Mouse (Mus musculus): ENCODE measurements around the gene Prdm16. TPM values are rescaled to one million over a fixed set of nuclear protein-coding genes. Genes with fewer than 3 reads are reported as not detected.

The Prdm16 gene
- polyA plus RNA-seq, 1 experiment from 2014 or later, result 19.4 TPM

- Histone ChIP-seq H3K4me1 (ENCODE audit: insufficient read depth) (peaks cover 17% of the 10 kb centered on the region), H3K4me2 (no peak overlapping the region), H3K9ac (no peak overlapping the region), H3K27ac (ENCODE audit: low read depth) (no peak overlapping the region), H3K36me3 (ENCODE audit: insufficient read depth) (no peaks in the 10 kb centered on the region), H3K27me3 (ENCODE audit: insufficient read depth, low read length) (no peaks in the 10 kb centered on the region), H3K9me3 (ENCODE audit: low read depth, low read length) (no peaks in the 10 kb centered on the region), H3K4me3 (ENCODE audit: low read depth, low read length) (no peak overlapping the region)
- 25% methylated on average over 10 of the region's 10 CpGs for WGBS
- DNase-seq (no peak), ATAC-seq (ENCODE audit: insufficient read depth) (no peak)
- no peak for TF ChIP-seq CTCF (IDR thresholded peaks at IDR 0.05; ENCODE audit: low read depth)
These were observed 66.2 kb downstream of the Prdm16 start for GRCm38 (mm10) chr4:154570451-154570881.

- Histone ChIP-seq H3K36me3 (ENCODE audit: insufficient read depth) (no peaks in the 10 kb centered on the region), H3K4me1 (ENCODE audit: insufficient read depth) (peaks cover 17% of the 10 kb centered on the region), H3K27me3 (ENCODE audit: insufficient read depth, low read length) (no peaks in the 10 kb centered on the region), H3K4me2 (no peak overlapping the region), H3K4me3 (ENCODE audit: low read depth, low read length) (no peak overlapping the region), H3K27ac (ENCODE audit: low read depth) (no peak overlapping the region), H3K9ac (no peak overlapping the region), H3K9me3 (ENCODE audit: low read depth, low read length) (no peaks in the 10 kb centered on the region)
- TF ChIP-seq CTCF (IDR thresholded peaks at IDR 0.05; ENCODE audit: low read depth), result no peak
- no peak for DNase-seq
- WGBS, result 75% methylated on average over 9 of the region's 9 CpGs
- ATAC-seq (ENCODE audit: insufficient read depth), result no peak
These were observed 66.8 kb downstream of the Prdm16 start for GRCm38 (mm10) chr4:154569845-154570244.

- no peak overlapping the region for H3K9ac ChIP-seq
- H3K27me3 ChIP-seq (ENCODE audit: insufficient read depth, low read length), result no peaks in the 10 kb centered on the region
- 30% methylated on average over 15 of the region's 15 CpGs for WGBS
- no peaks in the 10 kb centered on the region for H3K9me3 ChIP-seq (ENCODE audit: low read depth, low read length)
- H3K27ac ChIP-seq (ENCODE audit: low read depth), result no peak overlapping the region
- H3K4me1 ChIP-seq (ENCODE audit: insufficient read depth), result peaks cover 17% of the 10 kb centered on the region
- H3K36me3 ChIP-seq (ENCODE audit: insufficient read depth), result no peaks in the 10 kb centered on the region
- no peak overlapping the region for H3K4me2 ChIP-seq
- ATAC-seq (ENCODE audit: insufficient read depth) (no peak), DNase-seq (no peak)
- no peak for TF ChIP-seq CTCF (IDR thresholded peaks at IDR 0.05; ENCODE audit: low read depth)
- no peak overlapping the region for H3K4me3 ChIP-seq (ENCODE audit: low read depth, low read length)
These were observed 67.9 kb downstream of the Prdm16 start for GRCm38 (mm10) chr4:154568798-154569197.

GRCm38 (mm10) chr4:154567942-154568341 lies 68.7 kb downstream of the Prdm16 start:
- Histone ChIP-seq H3K27me3 (ENCODE audit: insufficient read depth, low read length) (no peaks in the 10 kb centered on the region), H3K9ac (no peak overlapping the region), H3K27ac (ENCODE audit: low read depth) (no peak overlapping the region), H3K4me1 (ENCODE audit: insufficient read depth) (peaks cover 17% of the 10 kb centered on the region), H3K4me2 (0 out of 2 replicates have a peak overlapping the region, but pooled peaks have one; percentile 23), H3K4me3 (ENCODE audit: low read depth, low read length) (no peak overlapping the region), H3K36me3 (ENCODE audit: insufficient read depth) (no peaks in the 10 kb centered on the region), H3K9me3 (ENCODE audit: low read depth, low read length) (no peaks in the 10 kb centered on the region)
- no peak for TF ChIP-seq CTCF (IDR thresholded peaks at IDR 0.05; ENCODE audit: low read depth)
- DNase-seq (no peak), ATAC-seq (ENCODE audit: insufficient read depth) (peak; percentile 29; the same call in 1 of the 2 replicates)
- WGBS, result 17% methylated on average over 11 of the region's 11 CpGs

GRCm38 (mm10) chr4:154563201-154563600 lies 73.5 kb downstream of the Prdm16 start:
- H3K4me3 ChIP-seq (ENCODE audit: low read depth, low read length), result no peak overlapping the region
- ATAC-seq (ENCODE audit: insufficient read depth) (no peak), DNase-seq (no peak)
- no peak overlapping the region for H3K4me2 ChIP-seq
- no peak for TF ChIP-seq CTCF (IDR thresholded peaks at IDR 0.05; ENCODE audit: low read depth)
- no peak overlapping the region for H3K27ac ChIP-seq (ENCODE audit: low read depth)
- H3K36me3 ChIP-seq (ENCODE audit: insufficient read depth), result no peaks in the 10 kb centered on the region
- WGBS, result 82% methylated on average over 6 of the region's 6 CpGs
- H3K27me3 ChIP-seq (ENCODE audit: insufficient read depth, low read length), result no peaks in the 10 kb centered on the region
- H3K9me3 ChIP-seq (ENCODE audit: low read depth, low read length), result no peaks in the 10 kb centered on the region
- peaks cover 10% of the 10 kb centered on the region for H3K4me1 ChIP-seq (ENCODE audit: insufficient read depth)
- H3K9ac ChIP-seq, result no peak overlapping the region

- H3K27me3 ChIP-seq (ENCODE audit: insufficient read depth, low read length), result no peaks in the 10 kb centered on the region
These were observed 78.6 kb downstream of the Prdm16 start for GRCm38 (mm10) chr4:154558041-154558440.

GRCm38 (mm10) chr4:154557168-154557567 lies 79.5 kb downstream of the Prdm16 start:
- Histone ChIP-seq H3K9ac (no peak overlapping the region), H3K9me3 (ENCODE audit: low read depth, low read length) (no peaks in the 10 kb centered on the region), H3K4me1 (ENCODE audit: insufficient read depth) (no peaks in the 10 kb centered on the region), H3K4me2 (no peak overlapping the region), H3K27me3 (ENCODE audit: insufficient read depth, low read length) (no peaks in the 10 kb centered on the region), H3K27ac (ENCODE audit: low read depth) (no peak overlapping the region), H3K36me3 (ENCODE audit: insufficient read depth) (no peaks in the 10 kb centered on the region), H3K4me3 (ENCODE audit: low read depth, low read length) (no peak overlapping the region)
- TF ChIP-seq CTCF (IDR thresholded peaks at IDR 0.05; ENCODE audit: low read depth), result no peak
- DNase-seq (no peak), ATAC-seq (ENCODE audit: insufficient read depth) (no peak)
- 82% methylated on average over 11 of the region's 11 CpGs for WGBS

More at GRCm38 (mm10) chr4:154558041-154558440, 78.6 kb downstream of the Prdm16 start:
- no peak for TF ChIP-seq CTCF (IDR thresholded peaks at IDR 0.05; ENCODE audit: low read depth)
- 93% methylated on average over 5 of the region's 5 CpGs for WGBS
- H3K9me3 ChIP-seq (ENCODE audit: low read depth, low read length), result no peaks in the 10 kb centered on the region
- H3K4me2 ChIP-seq, result no peak overlapping the region
- no peak overlapping the region for H3K27ac ChIP-seq (ENCODE audit: low read depth)
- no peak for DNase-seq
- no peaks in the 10 kb centered on the region for H3K36me3 ChIP-seq (ENCODE audit: insufficient read depth)
- no peak overlapping the region for H3K4me3 ChIP-seq (ENCODE audit: low read depth, low read length)
- H3K9ac ChIP-seq, result no peak overlapping the region
- no peak for ATAC-seq (ENCODE audit: insufficient read depth)
- no peaks in the 10 kb centered on the region for H3K4me1 ChIP-seq (ENCODE audit: insufficient read depth)

GRCm38 (mm10) chr4:154556418-154556817 lies 80.3 kb downstream of the Prdm16 start:
- H3K27me3 ChIP-seq (ENCODE audit: insufficient read depth, low read length), result no peaks in the 10 kb centered on the region
- no peak for ATAC-seq (ENCODE audit: insufficient read depth)
- no peak for DNase-seq
- H3K36me3 ChIP-seq (ENCODE audit: insufficient read depth), result no peaks in the 10 kb centered on the region
- no peaks in the 10 kb centered on the region for H3K9me3 ChIP-seq (ENCODE audit: low read depth, low read length)
- no peak for TF ChIP-seq CTCF (IDR thresholded peaks at IDR 0.05; ENCODE audit: low read depth)
- no peak overlapping the region for H3K27ac ChIP-seq (ENCODE audit: low read depth)
- no peaks in the 10 kb centered on the region for H3K4me1 ChIP-seq (ENCODE audit: insufficient read depth)
- no peak overlapping the region for H3K9ac ChIP-seq
- H3K4me2 ChIP-seq, result no peak overlapping the region
- 50% methylated on average over 11 of the region's 11 CpGs for WGBS
- no peak overlapping the region for H3K4me3 ChIP-seq (ENCODE audit: low read depth, low read length)
